Mouse (Mus musculus) cerebellum, adult 2 months (tissue): ENCODE results near the gene Myo9b. TPM values are rescaled to one million over a fixed set of nuclear protein-coding genes. Genes with fewer than 3 reads are reported as not detected.
"Not testable (repeated sequence)": the region's sequence is repeated elsewhere in the genome, so short reads cannot be mapped to it uniquely, and the experiment has no call there.

Source experiments
- DNase-seq, 2 experiments: peaks; one replicate each; pipeline ENCODE4 v3.0.0; 2021
- H3K27ac ChIP-seq: fragments of 200-500 bp; 2 replicates; pipeline ENCODE4 v1.5.1; 2012; ENCODE audit warnings: low read length, control low read depth, inconsistent platforms; ENCODE audit not compliant: insufficient read depth
- H3K27me3 ChIP-seq: fragments of 200-500 bp; 2 replicates; pipeline ENCODE4 v1.6.1; 2012; ENCODE audit warnings: inconsistent platforms, mild to moderate bottlenecking, low read length, moderate library complexity; ENCODE audit not compliant: control insufficient read depth, insufficient read depth
- H3K4me1 ChIP-seq: fragments of 200-500 bp; 2 replicates; pipeline ENCODE4 v1.6.1; 2011; ENCODE audit warnings: low read length; ENCODE audit not compliant: control insufficient read depth, insufficient read depth
- H3K4me3 ChIP-seq: fragments of 200-500 bp; replicated peaks from 2 replicates; pipeline ENCODE3; 2011; ENCODE audit warnings: mild to moderate bottlenecking, low read depth, low read length, control low read depth; ENCODE audit not compliant: insufficient read depth
- CTCF ChIP-seq: fragments of 200-500 bp; IDR thresholded peaks from 2 replicates; pipeline ENCODE4 v1.5.1; 2011; ENCODE audit warnings: low read depth, mild to moderate bottlenecking, control low read depth, low read length, moderate library complexity, borderline replicate concordance; ENCODE audit not compliant: insufficient read depth
- POLR2A ChIP-seq: fragments of 200-500 bp; IDR thresholded peaks from 2 replicates; pipeline ENCODE4 v1.6.1; 2011; ENCODE audit warnings: low read length, control low read depth, borderline replicate concordance; ENCODE audit not compliant: insufficient read depth
- WGBS: fragments of 180-500 bp; shearing (Covaris S2); methylation state at CpG from one replicate; pipeline ENCODE4 v1.1.7; 2018; 5-methylcytosine and 5-hydroxymethylcytosine counted together
- polyA plus RNA-seq: library from polyadenylated mRNA; depleted of rRNA; stranded (reverse); fragments of >200 nt; gene quantifications from 2 replicates; pipeline ENCODE4 v1.2.3, GENCODE M21; 2012

The Myo9b gene
- polyA plus RNA-seq, 1 experiment = 28.9 TPM

- H3K27ac ChIP-seq = no peak overlapping the region
- H3K4me1 ChIP-seq = peaks cover 16% of the 10 kb centered on the region
- peak overlapping the region; percentile 67 for H3K4me3 ChIP-seq
- WGBS = 33% methylated on average over 5 of the region's 5 CpGs
- TF ChIP-seq CTCF = no peak
- no peak for DNase-seq
- no peaks in the 10 kb centered on the region for H3K27me3 ChIP-seq
Measured at GRCm38 (mm10) chr8:71271630-71272029, 884 bp upstream of the Myo9b start.

- H3K27me3 ChIP-seq = no peaks in the 10 kb centered on the region
- peaks cover 16% of the 10 kb centered on the region for H3K4me1 ChIP-seq
- TF ChIP-seq CTCF (no peak), POLR2A (no peak)
- peak overlapping the region; percentile 67 for H3K4me3 ChIP-seq
- WGBS = under 1% methylated on average over 14 of the region's 14 CpGs
- H3K27ac ChIP-seq = no peak overlapping the region
- DNase-seq = peak in 1 of 2 experiments; percentile 45
Measured at GRCm38 (mm10) chr8:71273151-71273510, 617 bp downstream of the Myo9b start.

GRCm38 (mm10) chr8:71274478-71274877, 2.0 kb downstream of the Myo9b start:
- Histone ChIP-seq H3K4me1 (peaks cover 16% of the 10 kb centered on the region), H3K4me3 (no peak overlapping the region), H3K27ac (no peak overlapping the region), H3K27me3 (no peaks in the 10 kb centered on the region)
- DNase-seq = no peak
- TF ChIP-seq CTCF = no peak
- TF ChIP-seq POLR2A = no peak

GRCm38 (mm10) chr8:71276166-71276565, 3.7 kb downstream of the Myo9b start:
- Histone ChIP-seq H3K4me3 (no peak overlapping the region), H3K27ac (no peak overlapping the region), H3K4me1 (peaks cover 25% of the 10 kb centered on the region), H3K27me3 (no peaks in the 10 kb centered on the region)
- TF ChIP-seq POLR2A (no peak), CTCF (no peak)
- WGBS = 83% methylated on average over 3 of the region's 3 CpGs
- DNase-seq = no peak

GRCm38 (mm10) chr8:71279409-71279808, 6.9 kb downstream of the Myo9b start:
- peaks cover 26% of the 10 kb centered on the region for H3K4me1 ChIP-seq
- not testable (repeated sequence) for H3K4me3 ChIP-seq, DNase-seq, H3K27me3 ChIP-seq, H3K27ac ChIP-seq
- WGBS = 95% methylated on average over 1 of the region's 1 CpGs

GRCm38 (mm10) chr8:71281731-71282130, 9.2 kb downstream of the Myo9b start:
- 6% methylated on average over 1 of the region's 1 CpGs for WGBS
- H3K27ac ChIP-seq, H3K4me3 ChIP-seq, H3K27me3 ChIP-seq: not testable (repeated sequence)
- peak in 1 of 2 experiments; percentile 23 for DNase-seq
- peaks cover 18% of the 10 kb centered on the region for H3K4me1 ChIP-seq

- Histone ChIP-seq H3K27ac (no peak overlapping the region), H3K27me3 (no peaks in the 10 kb centered on the region), H3K4me1 (peaks cover 18% of the 10 kb centered on the region), H3K4me3 (no peak overlapping the region)
- WGBS = 56% methylated on average over 5 of the region's 5 CpGs
- TF ChIP-seq POLR2A (no peak), CTCF (no peak)
- no peak for DNase-seq
Measured at GRCm38 (mm10) chr8:71282621-71283020, 10.1 kb downstream of the Myo9b start.

GRCm38 (mm10) chr8:71286223-71286622, 13.7 kb downstream of the Myo9b start:
- DNase-seq, H3K27me3 ChIP-seq, H3K4me3 ChIP-seq, H3K27ac ChIP-seq: not testable (repeated sequence)
- peaks cover 13% of the 10 kb centered on the region for H3K4me1 ChIP-seq
- 65% methylated on average over 2 of the region's 2 CpGs for WGBS

- TF ChIP-seq POLR2A (no peak), CTCF (no peak)
- H3K4me3 ChIP-seq = no peak overlapping the region
- no peaks in the 10 kb centered on the region for H3K27me3 ChIP-seq
- whole genome bisulfite sequencing = 53% methylated on average over 3 of the region's 3 CpGs
- DNase-seq = no peak
- no peak overlapping the region for H3K27ac ChIP-seq
- H3K4me1 ChIP-seq = peaks cover 7% of the 10 kb centered on the region
Measured at GRCm38 (mm10) chr8:71288441-71288949, 16.0 kb downstream of the Myo9b start.
